Mouse (Mus musculus) brain, embryonic 14.5 days (tissue): ENCODE measurements around the gene Chaf1a.

ENCODE experiments used
- CTCF ChIP-seq: fragments of 200-500 bp; IDR thresholded peaks from 2 replicates; pipeline ENCODE4 v1.5.1; 2012; ENCODE audit warnings: inconsistent platforms, mild to moderate bottlenecking, moderate library complexity, borderline replicate concordance; ENCODE audit not compliant: insufficient read depth, insufficient read length; ENCODE audit errors: extremely low read depth
- POLR2A ChIP-seq: fragments of 200-500 bp; IDR thresholded peaks from 2 replicates; pipeline ENCODE4 v1.6.1; 2012; ENCODE audit warnings: mild to moderate bottlenecking, inconsistent platforms, borderline replicate concordance; ENCODE audit not compliant: poor library complexity, insufficient read depth, insufficient read length, severe bottlenecking; ENCODE audit errors: extremely low read depth

- TF ChIP-seq CTCF (no peak), POLR2A (no peak)
Observed at GRCm38 (mm10) chr17:56027801-56028441, 12.3 kb upstream of the Chaf1a start.
